In genomic region chr16:3116113-3116511, GRCm38 (mm10) we compare ENCODE assay signal across 8 mouse cellular contexts.
A peak's percentile ranks its signal among the peaks of the same experiment; 100 is the strongest.
DNase-seq lines count a peak whose midpoint lies in the region; ATAC-seq and TF ChIP-seq lines count a peak whose summit lies in the region.
"Not testable (repeated sequence)": the region's sequence is repeated elsewhere in the genome, so short reads cannot be mapped to it uniquely, and the experiment has no call there.

No protein-coding gene starts in this region.

- not testable (repeated sequence) for H3K4me1 ChIP-seq in embryonic facial prominence, embryonic 13.5 days; heart, embryonic 12.5 days (replicated peaks); thymus, adult 2 months (replicated peaks; ENCODE audit: control insufficient read depth, insufficient read depth, low read length)

- H3K4me3 ChIP-seq in embryonic facial prominence, embryonic 13.5 days; heart, embryonic 12.5 days; thymus, adult 2 months (ENCODE audit: control insufficient read depth, insufficient read depth, low read length): not testable (repeated sequence)

- 55% methylated on average over 2 of the region's 3 CpGs for WGBS in embryonic facial prominence, embryonic 13.5 days
- 66% methylated on average over 2 of the region's 3 CpGs for WGBS in heart, embryonic 12.5 days
- WGBS in thymus, adult 2 months, result 83% methylated on average over 2 of the region's 3 CpGs

- H3K9ac ChIP-seq in embryonic facial prominence, embryonic 13.5 days; heart, embryonic 12.5 days: not testable (repeated sequence)

- H3K9me3 ChIP-seq in embryonic facial prominence, embryonic 13.5 days; heart, embryonic 12.5 days (replicated peaks): not testable (repeated sequence)

- H3K27me3 ChIP-seq in embryonic facial prominence, embryonic 13.5 days; heart, embryonic 12.5 days (replicated peaks); thymus, adult 2 months (ENCODE audit: control insufficient read depth, insufficient read depth, low read length): not testable (repeated sequence)

- intact Hi-C loops in left cerebral cortex, postnatal 10 days (cut with DNase I), result not testable (repeated sequence)

- peak; percentile 39 for DNase-seq in A20 (ENCODE audit: low read depth, low spot score)
- peak; percentile 3 for DNase-seq in adrenal gland, adult 2 months
- peak; percentile 26 for DNase-seq in kidney, postnatal 10 days
- DNase-seq in left cerebral cortex, postnatal 10 days (ENCODE audit: extremely low spot score in 1 of 2, low spot score in 2 of 2), result peak; percentile 18 to 61
- peak; percentile 15 for DNase-seq in ovary, adult 18-20 months (ENCODE audit: low spot score)
- peak; percentile 43 for DNase-seq in thymus, adult 2 months

- H3K36me3 ChIP-seq in embryonic facial prominence, embryonic 13.5 days; heart, embryonic 12.5 days; thymus, adult 2 months (ENCODE audit: control insufficient read depth, insufficient read depth, low read length): not testable (repeated sequence)

- not testable (repeated sequence) for H3K4me2 ChIP-seq in embryonic facial prominence, embryonic 13.5 days; heart, embryonic 12.5 days

- peak; percentile 56; the same call in 1 of the 2 replicates for ATAC-seq in embryonic facial prominence, embryonic 13.5 days (ENCODE audit: insufficient number of reproducible peaks, insufficient read depth, low FRiP score, low TSS enrichment, low read depth)
- peak; percentile 49; the same call in 1 of the 2 replicates for ATAC-seq in heart, embryonic 12.5 days (ENCODE audit: insufficient number of reproducible peaks, low FRiP score)

- H3K27ac ChIP-seq in embryonic facial prominence, embryonic 13.5 days; heart, embryonic 12.5 days (ENCODE audit: poor library complexity, severe bottlenecking); thymus, adult 2 months (ENCODE audit: control insufficient read depth, insufficient read depth, low read length): not testable (repeated sequence)

- not testable (repeated sequence) for TF ChIP-seq POLR2A in thymus, adult 2 months (IDR thresholded peaks at IDR 0.05; ENCODE audit: control insufficient read depth, extremely low read depth, insufficient read depth, low read length, poor library complexity)

- not testable (repeated sequence) for TF ChIP-seq CTCF in thymus, adult 2 months (IDR thresholded peaks at IDR 0.05; ENCODE audit: borderline replicate concordance, control insufficient read depth, extremely low read depth, insufficient read depth, low read length, poor library complexity)
